Mouse (Mus musculus) lung, postnatal 36 days (tissue): ENCODE measurements at regions not wholly inside any gene's neighbourhood (a gene's known extent, or its start where the extent isn't known, plus 50 kb on each side); places are given as distances from the start of the nearest gene placed in this dataset.

Experiments
- DNase-seq: peaks from one replicate; pipeline ENCODE4 v3.0.0; 2022; ENCODE audit warnings: mixed read lengths

- no peak for DNase-seq
These were observed 80.7 kb downstream of the Gm7361 start for GRCm38 (mm10) chr5:26338191-26338590.

- DNase-seq: no peak
These were observed 81.8 kb downstream of the Gm7361 start for GRCm38 (mm10) chr5:26339266-26339665.

- no peak for DNase-seq
These were observed 97.7 kb downstream of the Gm7361 start for GRCm38 (mm10) chr5:26355156-26355555.

DNA sequence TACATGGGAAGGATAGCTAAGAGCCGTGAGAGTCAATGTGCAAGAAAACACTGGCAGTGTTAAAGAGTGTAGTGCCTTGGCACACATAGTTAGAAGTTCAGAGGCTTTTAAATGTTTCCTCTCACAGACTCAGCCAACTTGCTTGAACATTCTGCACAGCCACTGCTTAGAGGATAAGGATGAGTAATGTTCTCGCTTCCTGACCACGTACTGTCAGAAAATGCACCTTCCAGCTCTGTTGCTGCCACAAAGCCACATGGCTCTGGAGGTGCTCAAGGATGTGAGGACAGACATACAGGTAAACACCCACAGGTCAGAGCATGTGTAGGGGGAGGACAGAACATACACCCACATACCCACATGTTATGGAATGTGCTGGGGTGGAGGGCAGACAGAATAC, 101.6 kb downstream of the Gm7361 start:
- DNase-seq: no peak

DNA sequence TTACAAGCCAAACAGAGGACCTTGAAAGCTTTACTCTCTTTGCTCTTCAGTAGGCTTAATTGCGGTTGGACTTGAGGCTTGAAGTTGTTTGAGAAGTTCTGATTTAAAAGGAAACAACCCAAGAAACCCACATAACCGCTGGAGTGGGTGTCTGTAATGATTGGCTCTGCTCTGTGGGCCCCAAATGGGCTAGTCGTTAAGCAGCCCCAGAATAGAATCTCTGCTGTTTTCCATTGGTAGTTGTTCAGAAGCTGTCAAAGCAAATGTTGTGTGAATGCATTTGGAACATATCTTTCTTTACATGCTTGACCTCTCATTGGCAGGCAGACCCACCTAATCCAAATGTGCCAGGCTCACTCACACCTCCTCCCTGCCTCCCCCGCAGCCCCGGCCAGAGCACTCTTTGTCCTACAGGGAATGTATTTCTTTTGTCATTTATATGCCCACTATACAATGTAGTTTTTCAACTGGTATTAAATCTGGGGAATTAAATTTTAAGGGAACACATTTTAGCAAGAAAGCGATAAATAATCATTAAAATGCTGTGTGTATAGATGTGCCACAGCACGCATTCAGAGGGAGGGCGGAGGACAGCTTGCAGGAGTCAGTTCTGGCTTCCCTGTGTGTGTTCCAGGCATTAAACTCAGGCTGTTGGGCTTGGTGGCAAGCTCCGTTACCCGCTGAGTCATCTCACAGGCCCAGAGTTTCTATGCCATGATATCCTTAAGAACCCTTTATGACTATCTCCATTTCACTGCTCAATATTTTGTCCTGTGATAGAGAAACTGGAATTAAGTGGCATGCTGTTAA, 116.9 kb downstream of the Gm7361 start:
- no peak for DNase-seq

GRCm38 (mm10) chr5:26407088-26407672, 149.7 kb downstream of the Gm7361 start:
- DNase-seq: no peak

- DNase-seq: no peak
These were observed 155.7 kb downstream of the Gm7361 start for GRCm38 (mm10) chr5:26413185-26413584.

GRCm38 (mm10) chr5:26444331-26445200, 187.1 kb downstream of the Gm7361 start:
- no peak for DNase-seq

DNA sequence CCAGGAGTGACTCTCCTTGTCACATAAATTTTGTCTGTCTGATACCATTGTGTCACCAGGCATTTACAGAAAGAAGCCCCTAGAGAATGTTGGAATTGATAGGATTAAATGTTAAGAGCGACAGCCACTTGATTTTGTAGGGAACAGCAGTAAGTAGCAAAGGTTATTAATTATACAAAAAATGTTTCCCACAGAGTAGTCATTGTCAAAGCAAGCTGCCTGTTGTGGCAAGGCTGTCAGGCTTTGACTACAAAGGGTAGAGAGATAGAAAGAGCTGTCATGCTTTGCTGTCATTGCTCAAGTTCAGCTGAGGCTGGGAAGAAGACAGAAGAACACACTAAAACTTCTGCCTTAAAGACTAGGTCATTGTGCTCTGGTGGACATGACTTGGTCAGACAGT, 193.8 kb downstream of the Gm7361 start:
- no peak for DNase-seq

- no peak for DNase-seq
These were observed 200.1 kb downstream of the Gm7361 start for GRCm38 (mm10) chr5:26457627-26458026.

- no peak for DNase-seq
These were observed 209.2 kb downstream of the Gm7361 start for GRCm38 (mm10) chr5:26466666-26467065.

DNA sequence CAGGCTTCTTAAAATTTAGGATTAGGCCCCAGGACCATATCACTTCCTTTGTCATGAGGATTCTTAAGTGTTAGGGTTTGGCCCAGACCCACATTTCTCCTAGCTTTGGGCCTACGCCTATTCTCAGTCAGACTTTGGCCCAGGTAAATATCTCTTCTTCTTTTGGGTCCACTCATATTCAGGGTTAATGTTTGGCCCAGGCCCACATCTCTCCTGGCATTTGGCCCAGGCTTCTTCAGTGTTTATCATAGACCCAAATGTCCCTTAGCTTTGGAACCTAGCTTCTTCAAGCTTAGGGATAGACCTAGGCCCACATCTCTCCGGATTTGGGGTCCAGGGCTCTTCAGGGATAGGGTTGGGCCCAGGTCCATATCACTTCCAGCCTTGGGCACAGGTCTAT, 228.2 kb downstream of the Gm7361 start:
- DNase-seq: no peak

DNA sequence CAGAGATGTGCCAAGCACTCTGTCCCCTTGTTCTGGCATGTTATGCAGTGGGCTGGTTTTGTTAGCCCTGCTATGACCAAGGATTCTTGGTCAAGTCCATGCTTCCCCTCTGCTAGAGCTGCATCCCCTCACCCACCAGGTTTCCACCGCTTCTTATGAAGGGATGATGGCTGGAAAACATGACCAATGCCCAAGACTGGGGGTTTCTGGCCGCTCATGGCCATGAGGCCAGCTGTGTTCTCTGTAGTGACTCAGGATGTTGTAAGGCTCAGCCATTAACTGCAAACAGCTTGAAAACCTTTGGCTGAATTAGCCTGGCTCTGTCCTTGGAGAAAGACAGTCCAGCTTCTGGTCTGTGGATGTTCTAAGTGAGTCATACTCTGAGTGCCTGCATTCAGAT, 236.5 kb downstream of the Gm7361 start:
- no peak for DNase-seq

- no peak for DNase-seq
These were observed 240.3 kb downstream of the Gm7361 start for GRCm38 (mm10) chr5:26497641-26498430.

- DNase-seq: no peak
These were observed 252.2 kb downstream of the Gm7361 start for GRCm38 (mm10) chr5:26509525-26510168.

- peak; percentile 5 for DNase-seq
These were observed 255.8 kb downstream of the Gm7361 start for GRCm38 (mm10) chr5:26513039-26513955.

DNA sequence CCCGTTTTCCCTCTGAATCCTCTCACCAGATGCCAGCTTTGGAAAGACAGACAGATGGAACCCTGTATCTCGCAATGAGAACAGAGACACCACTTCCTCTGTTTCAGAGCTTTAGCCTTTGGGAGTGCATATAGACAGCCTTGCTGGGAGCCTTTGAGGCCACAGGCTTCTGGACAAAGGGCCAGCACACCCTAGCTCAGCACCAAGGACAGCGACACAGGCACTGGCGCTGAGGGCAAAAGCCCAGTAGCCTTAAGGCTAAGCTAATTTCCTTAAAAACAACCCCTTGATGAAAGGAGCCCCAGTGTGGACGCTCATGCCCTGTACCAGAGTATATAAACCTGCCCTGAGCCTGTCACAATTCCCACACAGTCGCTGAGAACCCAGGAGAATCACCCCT, 278.1 kb downstream of the Gm7361 start:
- no peak for DNase-seq

- no peak for DNase-seq
These were observed 253.7 kb upstream of the Dpp6 start for GRCm38 (mm10) chr5:26563291-26563690.

DNA sequence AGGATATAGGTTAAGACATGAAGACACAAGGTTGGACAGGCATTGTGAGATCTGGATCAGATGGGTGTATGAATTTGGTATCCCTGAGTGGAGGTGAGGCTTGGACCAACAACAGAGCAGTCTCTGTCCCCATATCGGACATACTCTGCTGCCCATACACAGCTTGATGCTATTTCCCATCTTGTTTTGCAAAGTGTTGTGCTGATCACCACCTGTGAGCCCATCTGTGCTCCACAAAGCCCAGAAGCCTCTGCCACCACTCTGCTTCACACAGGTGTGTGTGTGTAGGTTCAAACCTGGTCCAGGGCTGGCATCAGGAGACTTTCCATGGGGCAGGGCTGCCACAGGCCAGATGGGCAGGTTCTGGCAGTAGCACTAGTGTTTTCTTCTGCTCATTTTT, 252.9 kb upstream of the Dpp6 start:
- DNase-seq: no peak

- no peak for DNase-seq
These were observed 244.3 kb upstream of the Dpp6 start for GRCm38 (mm10) chr5:26572691-26573191.

- DNase-seq: no peak
These were observed 243.6 kb upstream of the Dpp6 start for GRCm38 (mm10) chr5:26573446-26573845.
